Mouse (Mus musculus) c-Kit-positive CD71-negative TER-119-negative erythroid progenitor cells, embryonic 14.5 days (primary cell): ENCODE results near the gene Gm49333.

ENCODE experiments used
- DNase-seq: peaks from one replicate; pipeline ENCODE4 v3.0.0-alpha.2; 2013; ENCODE audit warnings: low read depth

The Gm49333 gene

GRCm38 (mm10) chr16:20690774-20691173 is 79.4 kb downstream of the Gm49333 start:
- DNase-seq, result no peak

- DNase-seq, result no peak
These were observed 80.2 kb downstream of the Gm49333 start for GRCm38 (mm10) chr16:20691617-20692016.

- no peak for DNase-seq
These were observed 81.0 kb downstream of the Gm49333 start for GRCm38 (mm10) chr16:20692241-20692965.

GRCm38 (mm10) chr16:20693111-20693701 is 81.8 kb downstream of the Gm49333 start, which contains the start of gene Fam131a:
Gene Fam131a, plus strand, starts transcription at chr16:20693241.
- peak; percentile 66 for DNase-seq

GRCm38 (mm10) chr16:20694781-20695180 is 83.4 kb downstream of the Gm49333 start:
- DNase-seq, result no peak
